Mouse (Mus musculus) cortical plate, adult 2 months (tissue): ENCODE data around the gene Bnip1. TPM values are rescaled to one million over a fixed set of nuclear protein-coding genes. Genes with fewer than 3 reads are reported as not detected.

Source experiments
- H3K27ac ChIP-seq: fragments of 200-500 bp; 2 replicates; pipeline ENCODE4 v1.5.1; 2012; ENCODE audit warnings: low read length, control low read depth, inconsistent platforms; ENCODE audit not compliant: insufficient read depth
- H3K4me1 ChIP-seq: fragments of 200-500 bp; 2 replicates; pipeline ENCODE4 v1.6.1; 2011; ENCODE audit warnings: low read length; ENCODE audit not compliant: control insufficient read depth, insufficient read depth
- H3K4me3 ChIP-seq: fragments of 200-500 bp; 2 replicates; pipeline ENCODE4 v1.5.1; 2011; ENCODE audit warnings: mild to moderate bottlenecking, low read length, control low read depth; ENCODE audit not compliant: insufficient read depth
- CTCF ChIP-seq: fragments of 200-500 bp; IDR thresholded peaks from 2 replicates; pipeline ENCODE4 v1.5.1; 2011; ENCODE audit warnings: mild to moderate bottlenecking, control low read depth, low read length; ENCODE audit not compliant: insufficient read depth; ENCODE audit errors: extremely low read depth
- POLR2A ChIP-seq: fragments of 200-500 bp; IDR thresholded peaks from 2 replicates; pipeline ENCODE4 v1.6.1; 2011; ENCODE audit warnings: mild to moderate bottlenecking, low read length, control low read depth; ENCODE audit not compliant: insufficient read depth; ENCODE audit errors: extremely low read depth
- polyA plus RNA-seq: library from polyadenylated mRNA; depleted of rRNA; stranded (reverse); fragments of >200 nt; gene quantifications from 2 replicates; pipeline ENCODE4 v1.2.3, GENCODE M21; 2012

Gene Bnip1
- polyA plus RNA-seq, 1 experiment = 40.3 TPM

DNA sequence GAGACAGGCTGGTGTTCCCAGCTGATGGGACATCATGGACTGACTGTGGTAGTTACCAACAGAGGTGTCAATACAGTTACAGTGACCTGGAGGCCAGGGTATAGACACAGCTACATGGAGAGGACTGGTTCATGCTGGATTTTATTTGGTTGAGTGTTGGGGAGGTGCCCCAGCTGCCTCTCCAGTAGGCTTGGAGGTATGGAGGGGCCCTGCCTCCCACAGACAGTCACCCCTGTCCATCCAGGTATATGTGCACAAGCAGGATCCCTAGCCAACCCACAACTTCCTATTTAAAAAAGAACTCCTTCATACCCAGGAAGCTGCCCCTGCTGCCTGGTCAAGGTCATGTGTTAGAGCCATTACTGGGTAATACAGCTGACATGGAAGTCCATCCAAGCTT is 36.9 kb downstream of the Bnip1 start:
- H3K4me3 ChIP-seq = no peak overlapping the region
- TF ChIP-seq POLR2A (no peak), CTCF (no peak)
- no peak overlapping the region for H3K27ac ChIP-seq
- H3K4me1 ChIP-seq = no peaks in the 10 kb centered on the region

GRCm38 (mm10) chr17:26826131-26826530 is 45.3 kb downstream of the Bnip1 start:
- Histone ChIP-seq H3K4me1 (no peaks in the 10 kb centered on the region), H3K27ac (no peak overlapping the region), H3K4me3 (no peak overlapping the region)
- no peak for TF ChIP-seq POLR2A
- no peak for TF ChIP-seq CTCF

DNA sequence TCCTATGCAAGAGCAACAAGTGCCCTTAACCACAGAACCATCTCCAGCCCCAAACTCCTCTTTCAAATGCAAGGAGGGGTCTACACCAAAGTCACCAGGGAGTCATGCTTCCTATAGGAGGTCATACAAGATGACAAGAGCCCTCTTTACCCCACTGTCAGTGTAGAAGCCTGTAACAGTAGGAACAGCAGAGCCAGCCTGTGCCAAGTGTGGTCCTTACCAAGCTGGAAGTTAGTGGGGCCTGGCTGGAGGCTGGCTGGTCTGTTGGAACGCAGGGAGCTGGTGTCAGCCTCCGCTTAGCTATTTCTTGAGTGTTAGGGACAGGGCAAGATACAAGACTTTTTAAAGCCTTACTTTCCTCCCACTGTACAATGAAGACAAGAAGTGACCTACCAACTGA is 52.9 kb downstream of the Bnip1 start:
- TF ChIP-seq CTCF (no peak), POLR2A (no peak)
- Histone ChIP-seq H3K27ac (no peak overlapping the region), H3K4me1 (no peaks in the 10 kb centered on the region), H3K4me3 (no peak overlapping the region)

- no peaks in the 10 kb centered on the region for H3K4me1 ChIP-seq
- no peak overlapping the region for H3K4me3 ChIP-seq
- TF ChIP-seq POLR2A (no peak), CTCF (no peak)
- H3K27ac ChIP-seq = no peak overlapping the region
Observed at GRCm38 (mm10) chr17:26834302-26834965, 53.6 kb downstream of the Bnip1 start.

DNA sequence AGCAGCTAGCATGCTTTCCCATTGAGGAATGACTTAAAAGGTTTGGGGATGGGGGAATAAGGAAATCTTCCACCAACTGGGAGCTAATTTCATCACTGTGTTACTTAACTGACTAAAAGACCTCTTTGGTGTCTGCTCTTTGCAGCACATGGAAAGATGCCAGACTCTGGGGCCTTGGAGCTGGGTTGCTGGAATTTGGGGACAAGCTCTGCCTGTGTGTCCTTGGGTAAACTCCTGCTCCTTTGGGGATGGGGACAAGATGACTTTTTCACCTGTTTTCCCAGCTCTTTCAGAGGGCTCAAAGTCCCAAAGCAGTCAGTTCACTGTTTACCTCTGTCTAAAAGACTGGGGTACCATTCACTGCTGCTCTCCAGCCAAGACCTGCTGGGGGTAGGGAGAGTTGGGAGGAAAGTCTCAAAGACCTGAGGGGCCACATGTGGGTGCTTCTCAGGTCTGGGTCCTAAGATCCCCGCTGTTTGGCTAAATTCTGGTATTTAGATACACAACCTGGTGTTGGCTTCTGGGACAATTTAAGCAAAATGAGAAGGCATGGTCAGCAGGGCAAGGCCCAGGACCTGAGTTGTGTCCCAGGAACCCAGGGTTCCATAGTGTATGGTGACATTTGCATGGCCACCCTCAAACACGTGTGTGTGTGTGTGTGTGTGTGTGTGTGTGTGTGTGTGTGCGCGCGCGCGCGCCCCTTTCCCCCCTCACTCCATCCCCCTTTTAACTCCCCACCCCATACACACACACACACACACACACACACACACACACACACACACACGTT is 54.3 kb downstream of the Bnip1 start:
- Histone ChIP-seq H3K4me3 (no peak overlapping the region), H3K4me1 (no peaks in the 10 kb centered on the region), H3K27ac (no peak overlapping the region)
- no peak for TF ChIP-seq POLR2A
- no peak for TF ChIP-seq CTCF

- no peak overlapping the region for H3K27ac ChIP-seq
- no peak overlapping the region for H3K4me3 ChIP-seq
- no peaks in the 10 kb centered on the region for H3K4me1 ChIP-seq
- TF ChIP-seq CTCF (no peak), POLR2A (no peak)
Observed at GRCm38 (mm10) chr17:26835956-26836355, 55.1 kb downstream of the Bnip1 start.

GRCm38 (mm10) chr17:26836377-26836776 is 55.5 kb downstream of the Bnip1 start:
- no peaks in the 10 kb centered on the region for H3K4me1 ChIP-seq
- no peak for TF ChIP-seq CTCF
- no peak for TF ChIP-seq POLR2A
- H3K27ac ChIP-seq = no peak overlapping the region
- H3K4me3 ChIP-seq = no peak overlapping the region

DNA sequence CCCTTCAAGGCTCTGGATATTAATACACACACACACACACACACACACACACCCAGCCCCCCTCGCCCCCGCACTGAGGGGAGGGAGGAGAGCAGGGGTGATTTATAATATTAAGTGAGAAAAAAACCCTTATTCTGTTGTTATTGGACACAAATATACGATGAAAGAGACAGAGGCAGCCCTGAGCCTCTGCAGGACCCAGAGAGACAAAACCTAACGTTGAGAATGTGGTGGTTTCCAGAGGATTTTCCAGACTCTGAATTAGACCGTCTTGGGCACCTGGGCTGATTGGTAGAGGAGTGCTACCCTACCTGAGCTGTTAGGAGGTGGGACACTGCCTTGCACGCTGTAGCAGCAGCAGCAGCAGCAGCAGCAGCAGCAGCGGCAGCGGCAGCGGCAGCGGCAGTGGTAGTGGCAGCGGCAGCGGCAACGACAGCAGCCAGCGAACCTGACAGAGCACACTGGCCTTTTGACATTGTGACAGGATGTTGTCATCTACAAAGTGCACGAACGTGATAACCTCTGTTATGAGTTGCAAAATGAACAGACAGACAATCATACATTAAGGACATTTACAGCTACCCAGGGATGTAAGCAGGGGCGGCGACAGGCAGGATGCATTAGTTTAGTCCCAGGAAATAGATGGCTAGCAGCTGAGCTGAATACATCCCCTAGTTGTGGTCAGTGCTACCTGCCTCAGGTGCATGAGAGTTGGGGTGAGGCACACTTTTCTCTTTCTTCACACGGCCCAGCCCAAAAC is 56.1 kb downstream of the Bnip1 start:
- TF ChIP-seq CTCF = no peak
- TF ChIP-seq POLR2A = no peak
- Histone ChIP-seq H3K4me3 (no peak overlapping the region), H3K4me1 (no peaks in the 10 kb centered on the region), H3K27ac (no peak overlapping the region)

DNA sequence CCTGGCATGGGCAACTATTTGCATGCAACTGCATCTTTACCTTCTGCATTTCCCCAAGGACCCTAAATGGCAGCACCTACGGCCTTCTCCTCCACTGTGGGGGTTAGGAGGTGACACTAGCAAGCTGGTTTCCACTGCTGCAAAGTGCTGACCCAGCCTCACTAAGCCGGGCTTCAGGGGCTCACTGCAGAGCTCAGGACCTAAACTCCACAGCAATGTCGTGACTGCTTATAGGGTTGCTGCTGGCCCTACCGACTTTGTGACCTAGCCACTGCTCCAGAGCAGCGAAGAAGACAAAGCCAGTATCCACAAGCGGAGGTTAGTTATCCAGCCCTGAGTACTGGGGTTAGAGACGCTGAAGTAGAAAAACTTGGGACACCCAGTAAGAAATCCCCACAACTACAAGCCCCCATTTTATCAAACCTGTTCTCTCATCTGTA is 56.7 kb downstream of the Bnip1 start:
- Histone ChIP-seq H3K4me3 (no peak overlapping the region), H3K27ac (no peak overlapping the region), H3K4me1 (no peaks in the 10 kb centered on the region)
- TF ChIP-seq CTCF (no peak), POLR2A (no peak)
